Mouse (Mus musculus) intestine, embryonic 15.5 days (tissue): ENCODE data around the gene Fkbp15. TPM values are rescaled to one million over a fixed set of nuclear protein-coding genes. Genes with fewer than 3 reads are reported as not detected.

ENCODE experiments used
- ATAC-seq: fragments of 200-750 bp; cut with Nextera tagmentation; 2 replicates; pipeline ENCODE4 v1.8.0; 2017; ENCODE audit warnings: moderate TSS enrichment, moderate library complexity
- H3K27ac ChIP-seq: fragments of 300-500 bp; sonication (generic); 2 replicates; pipeline ENCODE4 v1.5.1; 2015; ENCODE audit warnings: mild to moderate bottlenecking, inconsistent platforms
- H3K27me3 ChIP-seq: fragments of 300-500 bp; sonication (generic); replicated peaks from 2 replicates; pipeline ENCODE4 v1.6.1; 2015; ENCODE audit warnings: inconsistent platforms
- H3K36me3 ChIP-seq: fragments of 300-500 bp; sonication (generic); 2 replicates; pipeline ENCODE4 v1.6.1; 2015; ENCODE audit warnings: inconsistent platforms
- H3K4me1 ChIP-seq: fragments of 300-500 bp; sonication (generic); replicated peaks from 2 replicates; pipeline ENCODE4 v1.6.1; 2015; ENCODE audit warnings: inconsistent platforms
- H3K4me2 ChIP-seq: fragments of 300-500 bp; sonication (generic); replicated peaks from 2 replicates; pipeline ENCODE4 v1.6.1; 2015; ENCODE audit warnings: mild to moderate bottlenecking, inconsistent platforms
- H3K4me3 ChIP-seq: fragments of 300-500 bp; sonication (generic); replicated peaks from 2 replicates; pipeline ENCODE4 v1.5.1; 2015; ENCODE audit warnings: inconsistent platforms
- H3K9ac ChIP-seq: fragments of 300-500 bp; sonication (generic); 2 replicates; pipeline ENCODE4 v1.6.1; 2015; ENCODE audit warnings: inconsistent platforms
- H3K9me3 ChIP-seq: fragments of 300-500 bp; sonication (generic); 2 replicates; pipeline ENCODE4 v1.6.1; 2016; ENCODE audit warnings: inconsistent platforms
- WGBS: fragments of 180-500 bp; shearing (Covaris S2); methylation state at CpG from one replicate; pipeline ENCODE4 v1.1.7; 2015; 5-methylcytosine and 5-hydroxymethylcytosine counted together
- polyA plus RNA-seq: library from polyadenylated mRNA; unstranded; fragments of >200 nt; fragmentation: Nextera tagmentation; extraction: Ambion mirVana; gene quantifications from 2 replicates; pipeline ENCODE4 v1.2.1, GENCODE M21; 2015

Fkbp15 gene
- polyA plus RNA-seq, 1 experiment from 2014 or later = 23.7 TPM

- Histone ChIP-seq H3K9ac (no peak overlapping the region), H3K4me3 (no peak overlapping the region), H3K4me1 (0 out of 2 replicates have a peak, but pooled peaks cover 3% of the 10 kb centered on the region), H3K27ac (no peak overlapping the region), H3K4me2 (no peak overlapping the region), H3K27me3 (no peaks in the 10 kb centered on the region), H3K36me3 (no peaks in the 10 kb centered on the region), H3K9me3 (no peaks in the 10 kb centered on the region)
- WGBS = 77% methylated on average over 6 of the region's 6 CpGs
- no peak for ATAC-seq
These were observed 7.2 kb upstream of the Fkbp15 start for GRCm38 (mm10) chr4:62367586-62367985.

GRCm38 (mm10) chr4:62366291-62366690 lies 5.9 kb upstream of the Fkbp15 start:
- no peaks in the 10 kb centered on the region for H3K27me3 ChIP-seq
- no peak overlapping the region for H3K4me3 ChIP-seq
- H3K27ac ChIP-seq = no peak overlapping the region
- no peak for ATAC-seq
- no peak overlapping the region for H3K4me2 ChIP-seq
- H3K4me1 ChIP-seq = 0 out of 2 replicates have a peak, but pooled peaks cover 3% of the 10 kb centered on the region
- no peaks in the 10 kb centered on the region for H3K9me3 ChIP-seq
- no peak overlapping the region for H3K9ac ChIP-seq
- H3K36me3 ChIP-seq = no peaks in the 10 kb centered on the region
- WGBS = 74% methylated on average over 4 of the region's 4 CpGs

- WGBS = 62% methylated on average over 8 of the region's 8 CpGs
- no peak for ATAC-seq
- H3K27me3 ChIP-seq = no peaks in the 10 kb centered on the region
- no peaks in the 10 kb centered on the region for H3K9me3 ChIP-seq
- H3K36me3 ChIP-seq = no peaks in the 10 kb centered on the region
- 0 out of 2 replicates have a peak, but pooled peaks cover 7% of the 10 kb centered on the region for H3K4me1 ChIP-seq
- no peak overlapping the region for H3K4me2 ChIP-seq
- no peak overlapping the region for H3K9ac ChIP-seq
- H3K4me3 ChIP-seq = no peak overlapping the region
- no peak overlapping the region for H3K27ac ChIP-seq
These were observed 4.0 kb upstream of the Fkbp15 start for GRCm38 (mm10) chr4:62364299-62364698.

- Histone ChIP-seq H3K9ac (no peak overlapping the region), H3K4me3 (no peak overlapping the region), H3K4me2 (no peak overlapping the region), H3K36me3 (no peaks in the 10 kb centered on the region), H3K27me3 (no peaks in the 10 kb centered on the region), H3K9me3 (no peaks in the 10 kb centered on the region), H3K27ac (no peak overlapping the region), H3K4me1 (0 out of 2 replicates have a peak, but pooled peaks cover 9% of the 10 kb centered on the region)
- WGBS = 72% methylated on average over 2 of the region's 2 CpGs
- ATAC-seq = no peak
These were observed 2.1 kb upstream of the Fkbp15 start for GRCm38 (mm10) chr4:62362437-62362836.

- Histone ChIP-seq H3K4me3 (peak overlapping the region; percentile 85), H3K4me2 (peak overlapping the region; percentile 60), H3K27me3 (no peaks in the 10 kb centered on the region), H3K4me1 (0 out of 2 replicates have a peak, but pooled peaks cover 9% of the 10 kb centered on the region), H3K27ac (no peak overlapping the region), H3K9ac (0 out of 2 replicates have a peak overlapping the region, but pooled peaks have one; percentile 26), H3K36me3 (no peaks in the 10 kb centered on the region), H3K9me3 (no peaks in the 10 kb centered on the region)
- ATAC-seq = no peak
- WGBS = 88% methylated on average over 1 of the region's 1 CpGs
These were observed 1.6 kb upstream of the Fkbp15 start for GRCm38 (mm10) chr4:62361997-62362396.

GRCm38 (mm10) chr4:62361571-62361970 lies 1.2 kb upstream of the Fkbp15 start:
- no peaks in the 10 kb centered on the region for H3K27me3 ChIP-seq
- 25% methylated on average over 6 of the region's 6 CpGs for WGBS
- no peak for ATAC-seq
- H3K4me1 ChIP-seq = 0 out of 2 replicates have a peak, but pooled peaks cover 9% of the 10 kb centered on the region
- peak overlapping the region; percentile 85 for H3K4me3 ChIP-seq
- 0 out of 2 replicates have a peak overlapping the region, but pooled peaks have one; percentile 26 for H3K9ac ChIP-seq
- peak overlapping the region; percentile 77; the same call in 1 of the 2 replicates for H3K27ac ChIP-seq
- H3K36me3 ChIP-seq = no peaks in the 10 kb centered on the region
- H3K4me2 ChIP-seq = peak overlapping the region; percentile 60
- no peaks in the 10 kb centered on the region for H3K9me3 ChIP-seq

GRCm38 (mm10) chr4:62360805-62361455 lies 582 bp upstream of the Fkbp15 start:
- Histone ChIP-seq H3K9ac (peak overlapping the region; percentile 75), H3K4me3 (peak overlapping the region; percentile 85), H3K4me2 (peak overlapping the region; percentile 60), H3K9me3 (no peaks in the 10 kb centered on the region), H3K36me3 (no peaks in the 10 kb centered on the region), H3K4me1 (0 out of 2 replicates have a peak, but pooled peaks cover 9% of the 10 kb centered on the region), H3K27ac (peak overlapping the region; percentile 77), H3K27me3 (no peaks in the 10 kb centered on the region)
- under 1% methylated on average over 22 of the region's 22 CpGs for WGBS
- ATAC-seq = peak; percentile 15

- Histone ChIP-seq H3K27me3 (no peaks in the 10 kb centered on the region), H3K27ac (0 out of 2 replicates have a peak overlapping the region, but pooled peaks have one; percentile 32), H3K4me3 (peak overlapping the region; percentile 85), H3K4me1 (0 out of 2 replicates have a peak, but pooled peaks cover 6% of the 10 kb centered on the region), H3K4me2 (peak overlapping the region; percentile 60), H3K9me3 (no peaks in the 10 kb centered on the region), H3K9ac (peak overlapping the region; percentile 83), H3K36me3 (no peaks in the 10 kb centered on the region)
- 47% methylated on average over 7 of the region's 7 CpGs for whole genome bisulfite sequencing
- no peak for ATAC-seq
These were observed 1.0 kb downstream of the Fkbp15 start for GRCm38 (mm10) chr4:62359256-62359775.

GRCm38 (mm10) chr4:62357631-62358148 lies 2.7 kb downstream of the Fkbp15 start:
- ATAC-seq = no peak
- Histone ChIP-seq H3K4me3 (no peak overlapping the region), H3K36me3 (no peaks in the 10 kb centered on the region), H3K4me2 (no peak overlapping the region), H3K9me3 (no peaks in the 10 kb centered on the region), H3K4me1 (0 out of 2 replicates have a peak, but pooled peaks cover 5% of the 10 kb centered on the region), H3K27ac (no peak overlapping the region), H3K27me3 (no peaks in the 10 kb centered on the region), H3K9ac (no peak overlapping the region)
- WGBS = 94% methylated on average over 1 of the region's 1 CpGs

GRCm38 (mm10) chr4:62349371-62349770 lies 11.0 kb downstream of the Fkbp15 start:
- Histone ChIP-seq H3K9ac (no peak overlapping the region), H3K27ac (no peak overlapping the region), H3K9me3 (no peaks in the 10 kb centered on the region), H3K4me1 (peaks cover 3% of the 10 kb centered on the region), H3K4me2 (no peak overlapping the region), H3K36me3 (peaks cover 13% of the 10 kb centered on the region), H3K27me3 (no peaks in the 10 kb centered on the region), H3K4me3 (no peak overlapping the region)
- WGBS = 92% methylated on average over 2 of the region's 2 CpGs
- no peak for ATAC-seq

- no peak overlapping the region for H3K4me2 ChIP-seq
- WGBS = 34% methylated on average over 2 of the region's 2 CpGs
- H3K4me3 ChIP-seq = no peak overlapping the region
- H3K4me1 ChIP-seq = peaks cover 3% of the 10 kb centered on the region
- peak overlapping the region; percentile 23; the same call in 1 of the 2 replicates for H3K27ac ChIP-seq
- H3K27me3 ChIP-seq = no peaks in the 10 kb centered on the region
- H3K36me3 ChIP-seq = peaks cover 17% of the 10 kb centered on the region
- ATAC-seq = no peak
- no peaks in the 10 kb centered on the region for H3K9me3 ChIP-seq
- H3K9ac ChIP-seq = no peak overlapping the region
These were observed 12.0 kb downstream of the Fkbp15 start for GRCm38 (mm10) chr4:62348329-62348705.

- H3K9ac ChIP-seq = no peak overlapping the region
- 46% methylated on average over 9 of the region's 9 CpGs for whole genome bisulfite sequencing
- H3K4me2 ChIP-seq = no peak overlapping the region
- no peak overlapping the region for H3K4me3 ChIP-seq
- peaks cover 3% of the 10 kb centered on the region for H3K4me1 ChIP-seq
- peaks cover 18% of the 10 kb centered on the region for H3K36me3 ChIP-seq
- H3K27ac ChIP-seq = peak overlapping the region; percentile 23; the same call in 1 of the 2 replicates
- no peaks in the 10 kb centered on the region for H3K9me3 ChIP-seq
- H3K27me3 ChIP-seq = no peaks in the 10 kb centered on the region
- no peak for ATAC-seq
These were observed 12.6 kb downstream of the Fkbp15 start for GRCm38 (mm10) chr4:62347605-62348328.
